Mouse (Mus musculus) stomach, embryonic 14.5 days (tissue): ENCODE results near the gene Tspear. TPM values are rescaled to one million over a fixed set of nuclear protein-coding genes. Genes with fewer than 3 reads are reported as not detected.
"Not testable (repeated sequence)": the region's sequence is repeated elsewhere in the genome, so short reads cannot be mapped to it uniquely, and the experiment has no call there.

Experiments used
- ATAC-seq: fragments of 200-750 bp; cut with Nextera tagmentation; 2 replicates; pipeline ENCODE4 v1.8.0; 2017; ENCODE audit warnings: low read depth, moderate TSS enrichment; ENCODE audit not compliant: insufficient number of reproducible peaks, insufficient read depth, low FRiP score
- H3K27ac ChIP-seq: fragments of 300-500 bp; sonication (generic); 2 replicates; pipeline ENCODE4 v1.5.1; 2014; ENCODE audit warnings: mild to moderate bottlenecking, low read length, moderate library complexity, mixed read lengths
- H3K27me3 ChIP-seq: fragments of 300-500 bp; sonication (generic); 2 replicates; pipeline ENCODE4 v1.6.1; 2014; ENCODE audit warnings: low read length, control low read depth, mixed read lengths; ENCODE audit not compliant: control insufficient read depth, insufficient read depth
- H3K36me3 ChIP-seq: fragments of 300-500 bp; sonication (generic); 2 replicates; pipeline ENCODE4 v1.6.1; 2014; ENCODE audit warnings: mild to moderate bottlenecking, control low read depth, low read length, moderate library complexity, mixed read lengths; ENCODE audit not compliant: control insufficient read depth, insufficient read depth
- H3K4me1 ChIP-seq: fragments of 300-500 bp; sonication (generic); 2 replicates; pipeline ENCODE4 v1.6.1; 2014; ENCODE audit warnings: low read length, control low read depth, mixed read lengths; ENCODE audit not compliant: control insufficient read depth, insufficient read depth
- H3K4me2 ChIP-seq: fragments of 300-500 bp; sonication (generic); replicated peaks from 2 replicates; pipeline ENCODE4 v1.6.1; 2014; ENCODE audit warnings: low read depth, low read length, control low read depth
- H3K4me3 ChIP-seq: fragments of 300-500 bp; sonication (generic); 2 replicates; pipeline ENCODE4 v1.5.1; 2014; ENCODE audit warnings: low read depth, low read length, control low read depth
- H3K9ac ChIP-seq: fragments of 300-500 bp; sonication (generic); replicated peaks from 2 replicates; pipeline ENCODE4 v1.6.1; 2014; ENCODE audit warnings: low read depth, mild to moderate bottlenecking, control low read depth, low read length, moderate library complexity, mixed read lengths
- H3K9me3 ChIP-seq: fragments of 300-500 bp; sonication (generic); 2 replicates; pipeline ENCODE4 v1.6.1; 2016; ENCODE audit warnings: low read depth, low read length, control low read depth; ENCODE audit not compliant: control insufficient read depth
- WGBS: fragments of 180-500 bp; shearing (Covaris S2); extraction: QIAGEN DNeasy Blood & Tissue Kit; methylation state at CpG from one replicate; pipeline ENCODE4 v1.1.7; 2014; 5-methylcytosine and 5-hydroxymethylcytosine counted together
- polyA plus RNA-seq: library from polyadenylated mRNA; unstranded; fragments of >200 nt; fragmentation: Nextera tagmentation; extraction: Ambion mirVana; gene quantifications from 2 replicates; pipeline ENCODE4 v1.2.1, GENCODE M21; 2014

The Tspear gene
- polyA plus RNA-seq, 1 experiment from 2014 or later, result 0.71 TPM

GRCm38 (mm10) chr10:77687021-77687420 lies 652 bp downstream of the Tspear start:
- Histone ChIP-seq H3K9ac (no peak overlapping the region), H3K4me2 (no peak overlapping the region), H3K4me3 (no peak overlapping the region), H3K9me3 (no peaks in the 10 kb centered on the region), H3K36me3 (no peaks in the 10 kb centered on the region), H3K27me3 (peaks cover 11% of the 10 kb centered on the region; the same call in 1 of the 2 replicates), H3K27ac (no peak overlapping the region; the same call in 1 of the 2 replicates), H3K4me1 (0 out of 2 replicates have a peak, but pooled peaks cover 4% of the 10 kb centered on the region)
- WGBS, result 22% methylated on average over 10 of the region's 10 CpGs
- ATAC-seq, result no peak

DNA sequence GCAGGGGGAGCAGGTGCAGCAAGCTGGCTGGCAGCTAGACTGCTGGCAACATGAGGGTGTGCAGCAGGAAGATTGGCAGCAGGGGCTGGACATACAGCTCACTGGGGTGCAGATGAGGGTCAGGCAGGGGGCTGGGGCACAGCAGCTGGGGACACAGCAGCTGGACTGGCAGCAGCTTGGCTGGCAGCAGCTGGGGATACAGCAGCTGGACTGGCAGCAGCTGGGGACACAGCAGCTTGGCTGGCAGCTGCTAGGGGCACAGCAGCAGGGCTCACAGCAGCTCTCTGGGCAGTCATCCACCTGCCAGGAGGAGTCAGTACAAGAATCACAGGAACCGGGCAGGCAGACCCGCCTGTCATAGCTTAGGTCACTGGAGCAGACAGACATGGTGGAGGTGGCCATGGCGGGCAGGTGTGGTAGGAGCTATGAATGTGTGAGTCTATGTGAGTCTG lies 4.0 kb downstream of the Tspear start, which contains the start of gene Gm19402:
TSS of gene Gm19402 (minus strand) at position 402 of the 452 bp plus-strand sequence.
- H3K27ac ChIP-seq, H3K9ac ChIP-seq, H3K9me3 ChIP-seq, H3K27me3 ChIP-seq, H3K4me2 ChIP-seq, H3K4me1 ChIP-seq, H3K36me3 ChIP-seq, ATAC-seq, H3K4me3 ChIP-seq: not testable (repeated sequence)
- 81% methylated on average over 3 of the region's 3 CpGs for WGBS

DNA sequence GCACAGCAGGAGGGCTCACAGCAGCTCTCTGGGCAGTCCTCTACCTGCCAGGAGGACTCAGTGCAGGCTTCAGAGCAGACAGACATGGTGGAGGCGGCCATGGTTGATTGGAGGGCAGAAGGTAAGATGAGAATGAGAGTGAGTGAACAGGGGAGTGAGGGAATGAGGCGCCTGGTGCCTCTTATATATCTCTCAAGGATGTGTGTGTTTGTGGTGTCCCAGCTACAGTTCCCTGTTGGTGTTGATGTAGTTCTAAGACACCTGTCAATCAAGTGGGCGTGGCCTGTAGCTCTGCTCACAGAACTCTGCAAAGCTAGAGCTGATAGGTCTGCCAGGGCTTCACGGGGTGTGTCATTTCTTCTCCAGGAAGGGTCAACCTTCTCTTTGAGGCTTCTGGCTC lies 10.8 kb downstream of the Tspear start, which contains the start of gene Gm9508:
TSS of gene Gm9508 (minus strand) at position 101 of the 400 bp plus-strand sequence.
- H3K4me1 ChIP-seq, result no peaks in the 10 kb centered on the region
- H3K4me3 ChIP-seq, result no peak within 1 kb of the TSS
- no peaks in the 10 kb centered on the region for H3K27me3 ChIP-seq
- H3K4me2 ChIP-seq, result no peak within 1 kb of the TSS
- no peaks in the 10 kb centered on the region for H3K9me3 ChIP-seq
- no peak within 1 kb of the TSS for H3K27ac ChIP-seq
- H3K36me3 ChIP-seq, result no peaks in the 10 kb centered on the region
- WGBS, result 36% methylated on average over 4 of the region's 4 CpGs
- H3K9ac ChIP-seq, result no peak within 1 kb of the TSS
- ATAC-seq, result no peak

DNA sequence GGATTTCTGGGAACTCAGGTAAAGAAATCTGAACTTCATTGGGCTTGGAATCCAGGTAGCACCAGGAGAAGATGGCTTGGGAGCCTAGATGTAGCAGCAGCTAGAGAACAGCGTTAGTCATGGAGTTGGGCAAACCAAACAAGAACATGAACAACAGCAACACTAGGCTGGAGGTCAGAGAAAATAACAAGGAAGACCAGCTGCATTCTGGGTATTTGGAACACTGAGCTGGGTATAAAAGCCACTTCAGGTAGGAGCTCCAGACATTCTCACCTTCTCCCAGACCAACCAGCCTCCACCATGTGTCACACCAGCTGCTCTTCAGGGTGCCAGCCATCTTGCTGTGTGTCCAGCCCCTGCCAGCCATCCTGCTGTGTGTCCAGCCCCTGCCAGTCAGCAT lies 20.0 kb downstream of the Tspear start, which contains the start of gene Gm10272:
TSS of gene Gm10272 (plus strand) at position 301 of the 400 bp plus-strand sequence.
- Histone ChIP-seq H3K27me3 (no peaks in the 10 kb centered on the region), H3K27ac (no peak within 1 kb of the TSS), H3K4me1 (no peaks in the 10 kb centered on the region), H3K4me3 (no peak within 1 kb of the TSS), H3K36me3 (no peaks in the 10 kb centered on the region), H3K4me2 (no peak within 1 kb of the TSS), H3K9me3 (no peaks in the 10 kb centered on the region; the same call in 1 of the 2 replicates), H3K9ac (no peak within 1 kb of the TSS)
- 96% methylated on average over 1 of the region's 1 CpGs for WGBS
- no peak for ATAC-seq

DNA sequence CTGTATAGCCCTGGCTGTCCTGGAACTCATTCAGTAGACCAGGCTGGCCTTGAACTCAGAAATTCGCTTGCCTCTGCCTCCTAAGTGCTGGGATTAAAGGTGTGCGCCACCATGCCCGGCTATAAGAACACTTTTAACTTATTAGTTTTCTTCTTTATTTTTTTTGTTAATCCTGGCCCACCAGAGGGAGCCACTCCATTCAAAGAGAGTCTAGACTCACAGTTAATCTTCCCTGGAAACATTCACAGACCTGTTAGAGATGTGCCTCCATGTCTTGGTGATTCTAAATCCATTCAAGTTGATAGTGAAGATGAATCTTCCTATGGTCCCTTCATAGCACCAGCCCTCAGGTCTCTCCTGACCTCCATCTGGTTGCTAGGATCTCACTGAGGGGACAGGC lies 23.5 kb downstream of the Tspear start:
- H3K27ac ChIP-seq, result no peak overlapping the region
- H3K9ac ChIP-seq, result no peak overlapping the region
- no peak overlapping the region for H3K4me3 ChIP-seq
- no peaks in the 10 kb centered on the region for H3K4me1 ChIP-seq
- no peak overlapping the region for H3K4me2 ChIP-seq
- no peaks in the 10 kb centered on the region; the same call in 1 of the 2 replicates for H3K9me3 ChIP-seq
- H3K27me3 ChIP-seq, result no peaks in the 10 kb centered on the region
- no peak for ATAC-seq
- WGBS, result 63% methylated on average over 3 of the region's 3 CpGs
- H3K36me3 ChIP-seq, result no peaks in the 10 kb centered on the region

DNA sequence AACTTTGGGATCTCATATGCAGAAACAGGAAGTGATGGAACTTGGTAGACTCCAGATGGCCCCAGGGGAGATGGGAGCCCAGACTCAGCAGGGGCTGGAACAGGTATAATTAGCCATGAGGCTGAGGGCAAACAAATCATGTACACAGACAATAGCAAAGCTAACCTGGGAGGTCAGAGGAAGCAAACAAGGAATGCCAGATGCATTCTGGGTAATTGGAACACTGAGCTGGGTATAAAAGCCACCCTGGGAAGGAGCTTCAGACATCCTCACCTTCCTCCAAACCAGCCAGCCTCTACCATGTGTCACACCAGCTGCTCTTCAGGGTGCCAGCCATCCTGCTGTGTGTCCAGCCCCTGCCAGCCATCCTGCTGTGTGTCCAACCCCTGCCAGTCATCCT lies 24.8 kb downstream of the Tspear start, which contains the start of gene Gm10024:
TSS of gene Gm10024 (plus strand) at position 301 of the 400 bp plus-strand sequence.
- H3K4me2 ChIP-seq, H3K27me3 ChIP-seq, H3K4me3 ChIP-seq, H3K27ac ChIP-seq, H3K36me3 ChIP-seq, H3K4me1 ChIP-seq, H3K9me3 ChIP-seq, ATAC-seq, H3K9ac ChIP-seq: not testable (repeated sequence)

- H3K36me3 ChIP-seq, result no peaks in the 10 kb centered on the region
- no peak overlapping the region for H3K9ac ChIP-seq
- WGBS, result 58% methylated on average over 4 of the region's 4 CpGs
- no peak overlapping the region for H3K4me3 ChIP-seq
- no peaks in the 10 kb centered on the region for H3K4me1 ChIP-seq
- no peaks in the 10 kb centered on the region for H3K9me3 ChIP-seq
- H3K4me2 ChIP-seq, result no peak overlapping the region
- no peaks in the 10 kb centered on the region for H3K27me3 ChIP-seq
- no peak for ATAC-seq
- H3K27ac ChIP-seq, result no peak overlapping the region
Observed at GRCm38 (mm10) chr10:77713734-77714133, 27.4 kb downstream of the Tspear start.

- WGBS, result 85% methylated on average over 1 of the region's 1 CpGs
- no peak within 1 kb of the TSS for H3K27ac ChIP-seq
- H3K4me3 ChIP-seq, result no peak within 1 kb of the TSS
- no peaks in the 10 kb centered on the region for H3K27me3 ChIP-seq
- no peak for ATAC-seq
- no peaks in the 10 kb centered on the region for H3K36me3 ChIP-seq
- no peaks in the 10 kb centered on the region for H3K9me3 ChIP-seq
- H3K9ac ChIP-seq, result no peak within 1 kb of the TSS
- H3K4me2 ChIP-seq, result no peak within 1 kb of the TSS
- H3K4me1 ChIP-seq, result no peaks in the 10 kb centered on the region
Observed at GRCm38 (mm10) chr10:77715507-77715906, 29.1 kb downstream of the Tspear start, which contains the start of gene Gm10142. TSS of gene Gm10142 (plus strand) at chr10:77715807.

GRCm38 (mm10) chr10:77720299-77720698 lies 33.9 kb downstream of the Tspear start, which contains the start of gene Krtap12-1:
TSS of gene Krtap12-1 (plus strand) at chr10:77720599.
- H3K9me3 ChIP-seq, H3K27me3 ChIP-seq, ATAC-seq, H3K9ac ChIP-seq, H3K4me3 ChIP-seq, H3K4me2 ChIP-seq, H3K4me1 ChIP-seq, H3K36me3 ChIP-seq, H3K27ac ChIP-seq: not testable (repeated sequence)
- 82% methylated on average over 1 of the region's 1 CpGs for WGBS
